ENCODE assay signal across 34 mouse cellular contexts in genomic region chr16:55783923-55784322, GRCm38 (mm10).
"Had no signal": no experiment of that assay in that cellular context is flagged by ENCODE, and none has a peak within 500 bp of the region (broad histone marks: within the 10 kb centered on the region; RNA-seq: fewer than 3 reads in every experiment).

No protein-coding gene starts in this region.

- H3K4me1 ChIP-seq: heart, embryonic 10.5 days; heart, embryonic 12.5 days; heart, embryonic 13.5 days; heart, embryonic 15.5 days; hindbrain, embryonic 10.5 days; hindbrain, embryonic 12.5 days; hindbrain, embryonic 13.5 days; hindbrain, embryonic 15.5 days; intestine, embryonic 15.5 days had no signal

- H3K4me3 ChIP-seq: heart, embryonic 10.5 days; heart, embryonic 12.5 days; heart, embryonic 13.5 days; heart, embryonic 15.5 days; hindbrain, embryonic 10.5 days; hindbrain, embryonic 12.5 days; hindbrain, embryonic 13.5 days; hindbrain, embryonic 15.5 days; intestine, embryonic 15.5 days; kidney, embryonic 15.5 days; layer of hippocampus, adult 2 months had no signal

- H3K36me3 ChIP-seq: heart, embryonic 10.5 days; heart, embryonic 12.5 days; heart, embryonic 13.5 days; heart, embryonic 15.5 days; hindbrain, embryonic 10.5 days; hindbrain, embryonic 12.5 days; hindbrain, embryonic 13.5 days; hindbrain, embryonic 15.5 days; intestine, embryonic 15.5 days; kidney, embryonic 15.5 days had no signal

- H3K4me2 ChIP-seq: heart, embryonic 11.5 days; heart, embryonic 12.5 days; heart, embryonic 13.5 days; heart, embryonic 15.5 days; hindbrain, embryonic 12.5 days; hindbrain, embryonic 13.5 days; hindbrain, embryonic 14.5 days; hindbrain, embryonic 15.5 days; intestine, embryonic 15.5 days; kidney, embryonic 15.5 days had no signal

- DNase-seq: heart, postnatal 14 days; heart, postnatal 36 days; heart, postnatal 4 days; kidney, adult 11 months; kidney, adult 18-20 months; kidney, adult 2 months; kidney, adult 8-10 months; kidney, adult 9 months; kidney, postnatal 10 days; kidney, postnatal 14 days; kidney, postnatal 25 days; kidney, postnatal 36 days; kidney, postnatal 4 days; layer of hippocampus, adult 9-11 months; layer of hippocampus, postnatal 36 days had no signal

- H3K9ac ChIP-seq: heart, embryonic 12.5 days; heart, embryonic 13.5 days; heart, embryonic 15.5 days; hindbrain, embryonic 12.5 days; hindbrain, embryonic 13.5 days; hindbrain, embryonic 14.5 days; hindbrain, embryonic 15.5 days; intestine, embryonic 15.5 days; kidney, embryonic 15.5 days had no signal

- H3K9me3 ChIP-seq: heart, embryonic 10.5 days; heart, embryonic 13.5 days; heart, embryonic 15.5 days; hindbrain, embryonic 10.5 days; hindbrain, embryonic 12.5 days; hindbrain, embryonic 13.5 days; hindbrain, embryonic 15.5 days; intestine, embryonic 15.5 days; kidney, embryonic 15.5 days had no signal

- ATAC-seq: hindbrain, embryonic 16.5 days; hindbrain, postnatal 0 days; inflammation-experienced regulatory T-cells, adult 6 months; intestine, embryonic 15.5 days; intestine, embryonic 16.5 days; intestine, postnatal 0 days had no signal

- H3K27ac ChIP-seq: heart, embryonic 10.5 days; heart, embryonic 13.5 days; heart, embryonic 15.5 days; hindbrain, embryonic 10.5 days; hindbrain, embryonic 12.5 days; hindbrain, embryonic 13.5 days; hindbrain, embryonic 14.5 days; hindbrain, embryonic 15.5 days; hindbrain, postnatal 0 days; intestine, embryonic 15.5 days; kidney, embryonic 15.5 days; kidney, postnatal 0 days; layer of hippocampus, adult 2 months had no signal

- H3K27me3 ChIP-seq: heart, embryonic 12.5 days; heart, embryonic 13.5 days; heart, embryonic 15.5 days; hindbrain, embryonic 12.5 days; hindbrain, embryonic 13.5 days; hindbrain, embryonic 15.5 days; intestine, embryonic 15.5 days; kidney, embryonic 15.5 days had no signal
